Mouse (Mus musculus) cerebellum, adult 8-10 months (tissue): ENCODE measurements at regions not wholly inside any gene's neighbourhood (a gene's known extent, or its start where the extent isn't known, plus 50 kb on each side); places are given as distances from the start of the nearest gene placed in this dataset.

Source experiments
- DNase-seq: peaks from one replicate; pipeline ENCODE4 v3.0.0; 2022

- no peak for DNase-seq
Observed at GRCm38 (mm10) chr6:19547589-19547988, 681.5 kb downstream of the Ankrd7 start.

GRCm38 (mm10) chr6:19551932-19552331 lies 685.8 kb downstream of the Ankrd7 start:
- peak; percentile 82 for DNase-seq

DNA sequence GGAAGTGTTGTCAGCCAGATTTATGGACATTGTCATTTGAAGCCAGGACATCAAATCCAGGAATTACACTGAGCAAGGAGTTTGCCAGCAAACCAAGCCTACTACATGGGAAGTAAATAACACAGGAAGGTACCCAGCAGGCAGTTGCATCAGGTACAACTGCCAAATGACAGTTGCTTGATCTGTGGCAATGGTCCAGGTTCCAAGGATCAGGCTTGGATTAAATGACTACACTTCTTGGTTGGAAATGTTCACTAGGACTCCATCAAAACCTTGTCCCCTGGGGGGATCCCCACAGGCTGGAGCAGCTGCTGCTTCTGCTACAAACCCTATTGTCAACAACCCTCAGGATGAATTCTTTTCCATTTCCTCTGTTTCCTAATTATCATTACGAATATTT lies 713.3 kb downstream of the Ankrd7 start:
- peak; percentile 97 for DNase-seq

- peak; percentile 61 for DNase-seq
Observed at GRCm38 (mm10) chr6:19579887-19580286, 713.8 kb downstream of the Ankrd7 start.
